Mouse (Mus musculus): ENCODE results near the gene Gm42957. TPM values are rescaled to one million over a fixed set of nuclear protein-coding genes. Genes with fewer than 3 reads are reported as not detected.
"Not testable (repeated sequence)": the region's sequence is repeated elsewhere in the genome, so short reads cannot be mapped to it uniquely, and the experiment has no call there.

The Gm42957 gene
- polyA plus RNA-seq, 1 experiment from 2014 or later = not detected

GRCm38 (mm10) chr3:96663432-96664239 is 28.4 kb downstream of the Gm42957 start:
- 5% methylated on average over 16 of the region's 18 CpGs for WGBS (ENCODE audit: insufficient replicate concordance)
- H3K9ac ChIP-seq = no peak overlapping the region
- 0 out of 2 replicates have a peak, but pooled peaks cover 7% of the 10 kb centered on the region for H3K27me3 ChIP-seq
- H3K9me3 ChIP-seq (replicated peaks) = no peaks in the 10 kb centered on the region
- no peak overlapping the region for H3K27ac ChIP-seq (replicated peaks)
- H3K4me3 ChIP-seq (replicated peaks) = peak overlapping the region; percentile 17
- no peak for ATAC-seq (ENCODE audit: insufficient read depth)
- peak overlapping the region; percentile 54 for H3K4me2 ChIP-seq
- no peaks in the 10 kb centered on the region for H3K36me3 ChIP-seq (replicated peaks)
- peaks cover 8% of the 10 kb centered on the region for H3K4me1 ChIP-seq (replicated peaks)

DNA sequence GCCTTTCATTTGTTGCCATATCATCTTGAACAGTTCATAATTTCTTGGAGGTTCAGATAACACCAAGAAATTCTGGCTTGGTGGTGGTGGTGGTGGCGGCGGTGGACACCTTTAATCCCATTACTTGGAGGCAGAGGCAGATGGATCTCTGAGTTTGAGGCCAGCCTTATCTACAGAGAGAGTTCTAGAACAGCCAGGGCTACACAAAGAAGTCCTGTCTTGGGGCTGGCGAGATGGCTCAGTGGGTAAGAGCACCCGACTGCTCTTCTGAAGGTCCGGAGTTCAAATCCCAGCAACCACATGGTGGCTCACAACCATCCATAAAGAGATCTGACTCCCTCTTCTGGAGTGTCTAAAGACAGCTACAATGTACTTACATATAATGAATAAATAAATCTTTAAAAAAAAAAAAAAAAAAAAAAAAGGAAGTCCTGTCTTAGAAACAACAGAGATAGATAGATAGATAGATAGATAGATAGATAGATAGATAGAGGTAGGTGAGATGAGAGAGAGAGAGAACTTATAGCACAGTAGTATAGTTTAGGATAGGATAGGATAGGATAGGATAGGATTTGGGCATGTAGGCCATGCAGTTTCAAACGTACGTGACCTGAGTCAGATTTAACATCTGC is 30.6 kb downstream of the Gm42957 start:
- H3K9me3 ChIP-seq (replicated peaks); H3K9ac ChIP-seq; H3K27ac ChIP-seq (replicated peaks); H3K4me3 ChIP-seq (replicated peaks); ATAC-seq (ENCODE audit: insufficient read depth); H3K36me3 ChIP-seq (replicated peaks); H3K4me2 ChIP-seq: not testable (repeated sequence)
- 70% methylated on average over 7 of the region's 7 CpGs for WGBS (ENCODE audit: insufficient replicate concordance)
- H3K4me1 ChIP-seq (replicated peaks) = peaks cover 22% of the 10 kb centered on the region
- H3K27me3 ChIP-seq = peaks cover 27% of the 10 kb centered on the region

DNA sequence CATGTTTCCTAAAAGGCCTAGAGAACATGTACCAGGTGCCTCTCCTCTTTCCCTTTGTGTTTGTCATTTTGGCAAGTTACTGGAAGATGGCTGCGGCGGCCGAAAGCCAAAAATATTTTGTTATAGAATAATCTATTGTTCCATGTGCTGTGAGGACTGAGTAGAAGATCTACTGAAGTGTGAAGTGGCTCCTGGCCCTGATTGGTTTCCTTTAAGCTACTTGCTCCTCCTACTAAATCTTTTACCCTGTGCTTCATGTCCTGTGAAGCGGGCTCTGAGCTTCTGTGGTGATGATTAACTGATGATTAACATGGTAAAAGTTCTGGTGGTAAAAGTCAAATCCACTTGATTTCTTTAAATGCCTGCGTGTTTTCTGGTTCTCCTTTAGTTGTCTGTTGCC is 31.6 kb downstream of the Gm42957 start:
- Histone ChIP-seq H3K27me3 (peaks cover 37% of the 10 kb centered on the region), H3K9me3 (replicated peaks) (no peaks in the 10 kb centered on the region), H3K27ac (replicated peaks) (no peak overlapping the region), H3K36me3 (replicated peaks) (no peaks in the 10 kb centered on the region), H3K9ac (no peak overlapping the region), H3K4me1 (replicated peaks) (peaks cover 22% of the 10 kb centered on the region), H3K4me2 (no peak overlapping the region), H3K4me3 (replicated peaks) (no peak overlapping the region)
- 74% methylated on average over 5 of the region's 5 CpGs for WGBS (ENCODE audit: insufficient replicate concordance)
- no peak for ATAC-seq (ENCODE audit: insufficient read depth)

DNA sequence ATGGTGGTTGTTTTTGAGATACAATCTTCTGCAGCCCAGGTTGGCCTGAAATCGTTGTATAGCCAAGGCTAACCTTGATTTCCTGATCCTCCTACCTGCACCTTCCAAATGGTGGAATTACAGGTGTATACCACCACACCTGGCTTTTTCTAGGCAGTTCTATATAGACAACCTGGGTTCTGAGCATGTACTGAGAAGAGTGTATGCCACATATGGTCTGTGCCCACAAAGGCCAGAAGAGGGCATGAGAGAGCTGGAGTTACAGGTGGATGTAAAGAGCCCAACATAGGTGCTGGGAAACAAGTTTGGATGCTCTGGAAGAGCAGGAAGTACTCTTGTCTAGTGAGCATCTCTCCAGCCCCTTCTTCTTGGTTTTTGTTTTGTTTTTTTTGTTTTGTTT is 32.0 kb downstream of the Gm42957 start:
- 20% methylated on average over 1 of the region's 1 CpGs for WGBS (ENCODE audit: insufficient replicate concordance)
- H3K9me3 ChIP-seq (replicated peaks) = no peaks in the 10 kb centered on the region
- no peak overlapping the region for H3K27ac ChIP-seq (replicated peaks)
- H3K4me1 ChIP-seq (replicated peaks) = peaks cover 22% of the 10 kb centered on the region
- no peak overlapping the region for H3K4me2 ChIP-seq
- H3K36me3 ChIP-seq (replicated peaks) = no peaks in the 10 kb centered on the region
- no peak overlapping the region for H3K4me3 ChIP-seq (replicated peaks)
- ATAC-seq (ENCODE audit: insufficient read depth) = no peak
- H3K27me3 ChIP-seq = peaks cover 41% of the 10 kb centered on the region
- no peak overlapping the region for H3K9ac ChIP-seq

- peaks cover 41% of the 10 kb centered on the region for H3K27me3 ChIP-seq
- no peaks in the 10 kb centered on the region for H3K9me3 ChIP-seq (replicated peaks)
- no peak overlapping the region for H3K9ac ChIP-seq
- WGBS (ENCODE audit: insufficient replicate concordance) = 83% methylated on average over 5 of the region's 5 CpGs
- no peaks in the 10 kb centered on the region for H3K36me3 ChIP-seq (replicated peaks)
- H3K4me2 ChIP-seq = no peak overlapping the region
- H3K4me1 ChIP-seq (replicated peaks) = peaks cover 18% of the 10 kb centered on the region
- no peak overlapping the region for H3K4me3 ChIP-seq (replicated peaks)
- ATAC-seq (ENCODE audit: insufficient read depth) = no peak
- no peak overlapping the region for H3K27ac ChIP-seq (replicated peaks)
Measured at GRCm38 (mm10) chr3:96668424-96669067, 33.3 kb downstream of the Gm42957 start.

DNA sequence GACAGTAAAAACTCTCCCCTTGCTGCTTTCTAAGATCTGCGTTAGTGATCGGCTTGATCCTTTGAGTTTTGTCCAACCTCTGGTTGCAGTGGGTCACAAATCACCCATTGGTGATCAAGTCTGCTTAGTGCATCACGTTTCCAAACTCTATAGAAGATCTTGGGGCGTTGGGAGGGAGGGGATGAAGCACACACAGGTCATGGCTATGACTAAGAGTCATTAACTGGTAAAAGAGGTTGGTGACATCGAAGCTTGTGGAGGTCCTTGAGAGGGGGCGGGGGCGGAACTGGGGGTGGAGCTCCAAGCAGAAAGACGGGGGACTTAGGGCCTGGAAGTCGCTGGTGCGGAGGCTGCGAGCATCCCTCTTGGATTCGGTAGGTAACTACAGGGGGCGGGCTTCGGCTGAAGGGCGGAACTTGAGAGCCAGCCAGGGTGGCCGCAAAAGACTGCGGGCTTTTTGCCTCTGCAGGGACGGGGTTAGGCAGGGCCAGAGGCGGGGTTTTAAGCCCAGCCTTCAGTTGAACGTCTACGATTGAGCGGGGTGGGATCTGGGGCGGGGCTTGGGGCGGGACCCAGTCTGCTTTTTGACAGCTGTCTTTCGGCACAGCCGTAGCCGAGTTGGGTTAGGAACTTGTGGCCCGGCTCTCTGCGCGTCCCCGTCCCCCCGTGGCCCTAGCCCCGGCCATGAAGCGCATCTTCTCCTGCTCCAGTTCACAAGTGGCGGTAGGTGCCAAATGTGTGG is 34.6 kb downstream of the Gm42957 start, which contains the start of gene Ankrd35:
Gene Ankrd35, plus strand, starts transcription at position 405 of the 742 bp plus-strand sequence.
- Histone ChIP-seq H3K9me3 (replicated peaks) (no peaks in the 10 kb centered on the region), H3K27me3 (peaks cover 48% of the 10 kb centered on the region), H3K9ac (peak within 1 kb of the TSS; percentile 15; the same call in 1 of the 2 replicates), H3K4me2 (peak within 1 kb of the TSS; percentile 76), H3K36me3 (replicated peaks) (no peaks in the 10 kb centered on the region), H3K4me3 (replicated peaks) (peak within 1 kb of the TSS; percentile 47), H3K27ac (replicated peaks) (no peak within 1 kb of the TSS), H3K4me1 (replicated peaks) (peaks cover 14% of the 10 kb centered on the region)
- 3% methylated on average over 35 of the region's 35 CpGs for WGBS (ENCODE audit: insufficient replicate concordance)
- peak; percentile 90 for ATAC-seq (ENCODE audit: insufficient read depth)

- Histone ChIP-seq H3K9me3 (replicated peaks) (no peaks in the 10 kb centered on the region), H3K4me3 (replicated peaks) (no peak overlapping the region), H3K36me3 (replicated peaks) (no peaks in the 10 kb centered on the region), H3K4me2 (no peak overlapping the region), H3K27ac (replicated peaks) (no peak overlapping the region), H3K27me3 (peaks cover 48% of the 10 kb centered on the region), H3K9ac (no peak overlapping the region), H3K4me1 (replicated peaks) (peaks cover 14% of the 10 kb centered on the region)
- 82% methylated on average over 5 of the region's 5 CpGs for WGBS (ENCODE audit: insufficient replicate concordance)
- ATAC-seq (ENCODE audit: insufficient read depth) = no peak
Measured at GRCm38 (mm10) chr3:96671519-96671918, 36.2 kb downstream of the Gm42957 start.

- H3K9me3 ChIP-seq (replicated peaks) = no peaks in the 10 kb centered on the region
- peaks cover 14% of the 10 kb centered on the region for H3K4me1 ChIP-seq (replicated peaks)
- no peak overlapping the region for H3K9ac ChIP-seq
- H3K27me3 ChIP-seq = peaks cover 42% of the 10 kb centered on the region
- no peak overlapping the region for H3K4me2 ChIP-seq
- WGBS (ENCODE audit: insufficient replicate concordance) = 57% methylated on average over 4 of the region's 4 CpGs
- no peak overlapping the region for H3K4me3 ChIP-seq (replicated peaks)
- ATAC-seq (ENCODE audit: insufficient read depth) = no peak
- H3K27ac ChIP-seq (replicated peaks) = no peak overlapping the region
- no peaks in the 10 kb centered on the region for H3K36me3 ChIP-seq (replicated peaks)
Measured at GRCm38 (mm10) chr3:96673514-96673913, 38.2 kb downstream of the Gm42957 start.

DNA sequence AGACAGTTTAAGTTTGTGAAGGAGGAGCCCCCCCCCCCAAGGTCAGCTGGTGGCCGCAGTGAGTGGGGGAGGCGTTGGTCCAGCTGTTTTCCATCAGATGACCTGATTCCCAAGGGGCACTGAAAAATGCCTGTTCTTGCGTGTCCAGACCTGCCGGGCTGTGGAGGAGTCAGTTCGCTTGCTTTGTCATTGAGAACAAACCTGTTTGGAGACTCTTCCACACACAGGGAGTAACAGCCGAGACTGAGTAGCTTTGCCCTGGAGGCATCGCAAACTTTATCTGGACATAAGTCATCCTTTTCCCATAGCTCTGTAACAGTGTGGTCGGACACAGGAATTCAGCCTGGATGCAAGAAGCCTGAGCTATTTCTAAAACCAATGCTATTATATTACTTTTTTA is 39.2 kb downstream of the Gm42957 start:
- Histone ChIP-seq H3K4me3 (replicated peaks) (no peak overlapping the region), H3K36me3 (replicated peaks) (no peaks in the 10 kb centered on the region), H3K27me3 (peaks cover 44% of the 10 kb centered on the region), H3K9ac (no peak overlapping the region), H3K27ac (replicated peaks) (no peak overlapping the region), H3K4me1 (replicated peaks) (peaks cover 23% of the 10 kb centered on the region), H3K4me2 (no peak overlapping the region), H3K9me3 (replicated peaks) (no peaks in the 10 kb centered on the region)
- no peak for ATAC-seq (ENCODE audit: insufficient read depth)
- WGBS (ENCODE audit: insufficient replicate concordance) = 71% methylated on average over 8 of the region's 8 CpGs

GRCm38 (mm10) chr3:96675171-96675570 is 39.9 kb downstream of the Gm42957 start:
- peaks cover 18% of the 10 kb centered on the region for H3K4me1 ChIP-seq (replicated peaks)
- H3K9ac ChIP-seq = no peak overlapping the region
- WGBS (ENCODE audit: insufficient replicate concordance) = 57% methylated on average over 3 of the region's 3 CpGs
- no peak overlapping the region for H3K4me2 ChIP-seq
- no peak overlapping the region for H3K27ac ChIP-seq (replicated peaks)
- no peak overlapping the region for H3K4me3 ChIP-seq (replicated peaks)
- H3K27me3 ChIP-seq = peaks cover 39% of the 10 kb centered on the region
- H3K9me3 ChIP-seq (replicated peaks) = no peaks in the 10 kb centered on the region
- ATAC-seq (ENCODE audit: insufficient read depth) = no peak
- H3K36me3 ChIP-seq (replicated peaks) = no peaks in the 10 kb centered on the region
